Mouse (Mus musculus) liver, postnatal 0 days (tissue): Measurements from ENCODE around the gene Ssc5d. TPM values are rescaled to one million over a fixed set of nuclear protein-coding genes. Genes with fewer than 3 reads are reported as not detected.
A peak's percentile ranks its signal among the peaks of the same experiment; 100 is the strongest.

Source experiments
- ATAC-seq: fragments of 200-750 bp; cut with Nextera tagmentation; 2 replicates; pipeline ENCODE4 v1.8.0; 2017; ENCODE audit warnings: mild to moderate bottlenecking, moderate library complexity
- DNase-seq: peaks from one replicate; pipeline ENCODE4 v3.0.0-alpha.2; 2016
- H3K27ac ChIP-seq: fragments of 300-500 bp; sonication (generic); 2 replicates; pipeline ENCODE4 v1.5.1; 2014; ENCODE audit warnings: antibody characterized with exemption, moderate library complexity, mild to moderate bottlenecking, low read depth
- H3K27me3 ChIP-seq: fragments of 300-500 bp; sonication (generic); 2 replicates; pipeline ENCODE4 v1.6.1; 2014; ENCODE audit warnings: low read length, control low read depth, mixed read lengths; ENCODE audit not compliant: insufficient read depth
- H3K36me3 ChIP-seq: fragments of 300-500 bp; sonication (generic); replicated peaks from 2 replicates; pipeline ENCODE4 v1.6.1; 2014; ENCODE audit warnings: mild to moderate bottlenecking, control low read depth, low read length, moderate library complexity, mixed read lengths; ENCODE audit not compliant: insufficient read depth
- H3K4me1 ChIP-seq: fragments of 300-500 bp; sonication (generic); 2 replicates; pipeline ENCODE4 v1.6.1; 2014; ENCODE audit warnings: antibody characterized with exemption, mild to moderate bottlenecking, control low read depth; ENCODE audit not compliant: insufficient read depth
- H3K4me2 ChIP-seq: fragments of 300-500 bp; sonication (generic); 2 replicates; pipeline ENCODE4 v1.6.1; 2014; ENCODE audit warnings: low read depth, mild to moderate bottlenecking, low read length, moderate library complexity, mixed read lengths
- H3K4me3 ChIP-seq: fragments of 300-500 bp; sonication (generic); 2 replicates; pipeline ENCODE4 v1.5.1; 2014; ENCODE audit warnings: low read depth, low read length
- H3K9ac ChIP-seq: fragments of 300-500 bp; sonication (generic); replicated peaks from 2 replicates; pipeline ENCODE4 v1.6.1; 2014; ENCODE audit warnings: mild to moderate bottlenecking, moderate library complexity
- H3K9me3 ChIP-seq: fragments of 300-500 bp; sonication (generic); 2 replicates; pipeline ENCODE4 v1.6.1; 2016; ENCODE audit warnings: mild to moderate bottlenecking, control low read depth, low read length, mixed read lengths
- CTCF ChIP-seq: sonication (generic); IDR thresholded peaks from 2 replicates; pipeline ENCODE4 v1.5.1; 2016; ENCODE audit warnings: antibody characterized with exemption, low read depth
- EP300 ChIP-seq: IDR thresholded peaks from 2 replicates; pipeline ENCODE4 v1.6.1; 2016; ENCODE audit warnings: antibody characterized with exemption, low read depth, mild to moderate bottlenecking
- WGBS: fragments of 180-500 bp; shearing (Covaris S2); extraction: QIAGEN DNeasy Blood & Tissue Kit; methylation state at CpG from one replicate; pipeline ENCODE4 v1.1.7; 2014; ENCODE audit not compliant: insufficient replicate concordance; 5-methylcytosine and 5-hydroxymethylcytosine counted together
- polyA plus RNA-seq: library from polyadenylated mRNA; unstranded; fragments of >200 nt; fragmentation: Nextera tagmentation; extraction: Ambion mirVana; gene quantifications from 2 replicates; pipeline ENCODE4 v1.2.1, GENCODE M21; 2015

Gene Ssc5d
- polyA plus RNA-seq, 1 experiment from 2014 or later, result 0.06 TPM

GRCm38 (mm10) chr7:4922508-4922907 lies 3.1 kb upstream of the Ssc5d start:
- WGBS, result under 1% methylated on average over 14 of the region's 14 CpGs
- no peak for DNase-seq
- H3K36me3 ChIP-seq, result peaks cover 25% of the 10 kb centered on the region
- no peak overlapping the region; the same call in 1 of the 2 replicates for H3K4me3 ChIP-seq
- no peak overlapping the region for H3K27ac ChIP-seq
- peaks cover 23% of the 10 kb centered on the region for H3K27me3 ChIP-seq
- peak overlapping the region; percentile 55 for H3K4me2 ChIP-seq
- TF ChIP-seq EP300 (no peak), CTCF (no peak)
- peak; percentile 17; the same call in 1 of the 2 replicates for ATAC-seq
- H3K4me1 ChIP-seq, result peaks cover 15% of the 10 kb centered on the region
- H3K9ac ChIP-seq, result no peak overlapping the region
- no peaks in the 10 kb centered on the region for H3K9me3 ChIP-seq

DNA sequence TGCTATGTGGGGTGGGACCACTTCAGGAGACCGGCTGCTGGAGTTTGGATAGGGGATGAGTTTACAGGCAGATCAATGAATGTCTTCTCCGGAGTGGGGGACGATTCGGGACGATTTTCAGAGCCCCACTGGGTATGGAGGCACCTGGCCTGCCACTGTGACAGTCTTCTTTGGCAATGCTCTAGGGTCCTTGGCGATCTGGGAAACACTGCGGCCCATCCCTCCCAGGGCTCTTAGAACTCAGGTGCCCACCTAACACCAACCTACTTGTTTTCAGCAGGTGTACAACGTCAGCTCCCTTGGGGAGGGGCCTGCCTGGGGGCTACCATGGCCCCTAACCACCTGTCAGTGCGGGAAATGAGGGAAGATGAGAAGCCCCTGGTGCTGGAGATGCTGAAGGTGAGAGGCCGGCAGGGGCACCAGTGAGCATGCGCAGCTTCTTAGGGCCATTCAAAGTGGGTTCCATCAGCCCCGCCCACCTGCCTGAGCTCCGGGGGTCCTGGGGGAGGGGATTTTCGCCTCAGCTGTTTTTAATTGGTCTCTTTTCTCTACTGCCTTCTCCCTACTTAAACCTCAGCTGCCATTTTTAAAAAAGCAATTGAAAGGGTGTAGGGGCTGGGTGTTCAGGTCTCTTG lies 2.5 kb upstream of the Ssc5d start:
- ATAC-seq, result no peak
- no peak for DNase-seq
- H3K27me3 ChIP-seq, result peaks cover 23% of the 10 kb centered on the region
- H3K4me2 ChIP-seq, result peak overlapping the region; percentile 55
- no peak overlapping the region; the same call in 1 of the 2 replicates for H3K4me3 ChIP-seq
- no peaks in the 10 kb centered on the region for H3K9me3 ChIP-seq
- no peak overlapping the region for H3K9ac ChIP-seq
- peak; percentile 31; the same call in 1 of the 2 replicates for TF ChIP-seq CTCF
- TF ChIP-seq EP300, result no peak
- peaks cover 15% of the 10 kb centered on the region for H3K4me1 ChIP-seq
- H3K36me3 ChIP-seq, result peaks cover 20% of the 10 kb centered on the region
- no peak overlapping the region for H3K27ac ChIP-seq
- 3% methylated on average over 14 of the region's 14 CpGs for WGBS

- Histone ChIP-seq H3K9me3 (no peaks in the 10 kb centered on the region), H3K9ac (peak overlapping the region; percentile 34; the same call in 1 of the 2 replicates), H3K4me2 (peak overlapping the region; percentile 6; the same call in 1 of the 2 replicates), H3K4me3 (0 out of 2 replicates have a peak overlapping the region, but pooled peaks have one; percentile 13), H3K27ac (no peak overlapping the region), H3K27me3 (peaks cover 23% of the 10 kb centered on the region), H3K36me3 (peaks cover 16% of the 10 kb centered on the region), H3K4me1 (peaks cover 15% of the 10 kb centered on the region)
- TF ChIP-seq CTCF, result peak; percentile 45
- TF ChIP-seq EP300, result no peak
- 7% methylated on average over 37 of the region's 37 CpGs for whole genome bisulfite sequencing
- ATAC-seq (peak; percentile 33; the same call in 1 of the 2 replicates), DNase-seq (no peak)
Measured at GRCm38 (mm10) chr7:4923586-4924364, 1.8 kb upstream of the Ssc5d start.

DNA sequence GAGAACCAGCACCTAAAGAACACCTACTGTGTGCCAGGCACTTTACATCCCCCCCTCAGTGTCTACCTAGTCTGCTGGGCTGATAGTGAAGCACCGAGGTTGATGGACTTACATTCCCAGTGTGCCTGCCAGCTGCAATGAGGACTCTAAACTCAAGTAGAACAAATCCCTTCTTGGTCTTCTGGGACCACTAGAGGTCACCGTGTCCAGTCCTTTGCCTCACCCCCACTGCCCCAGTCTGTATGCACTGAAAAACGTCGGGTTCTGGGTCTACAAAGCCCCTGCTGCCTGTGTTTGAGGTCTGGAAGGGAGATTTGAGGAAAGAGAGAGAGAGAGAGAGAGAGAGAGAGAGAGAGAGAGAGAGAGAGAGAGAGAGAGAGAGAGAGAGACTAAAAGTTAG lies 1.1 kb upstream of the Ssc5d start:
- Histone ChIP-seq H3K4me1 (peaks cover 15% of the 10 kb centered on the region), H3K27me3 (peaks cover 23% of the 10 kb centered on the region)

DNA sequence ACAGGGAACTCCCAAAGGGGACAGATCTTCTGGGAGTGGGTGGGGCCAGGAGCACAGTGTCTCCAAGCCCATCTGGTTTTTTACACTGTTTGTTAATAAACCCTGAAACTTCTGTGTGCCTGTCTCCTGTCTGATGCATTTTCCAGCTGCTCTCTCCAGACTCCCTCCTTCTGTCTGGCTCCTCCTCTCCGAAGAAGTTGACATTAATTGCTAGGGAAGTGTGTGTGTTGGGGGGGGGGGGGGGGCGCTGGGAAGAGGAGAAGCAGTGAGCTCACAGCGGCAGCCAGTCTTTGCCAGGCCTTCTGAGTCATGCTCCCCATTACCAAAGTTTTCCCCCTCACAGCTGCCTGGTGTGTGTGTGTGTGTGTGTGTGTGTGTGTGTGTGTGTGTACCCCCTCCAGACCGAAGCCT lies 689 bp upstream of the Ssc5d start:
- DNase-seq (no peak), ATAC-seq (no peak)
- Histone ChIP-seq H3K9me3 (no peaks in the 10 kb centered on the region), H3K27me3 (peaks cover 23% of the 10 kb centered on the region), H3K36me3 (peaks cover 6% of the 10 kb centered on the region; the same call in 1 of the 2 replicates), H3K27ac (no peak overlapping the region), H3K4me1 (peaks cover 15% of the 10 kb centered on the region), H3K4me3 (no peak overlapping the region), H3K9ac (no peak overlapping the region), H3K4me2 (no peak overlapping the region)
- 14% methylated on average over 3 of the region's 4 CpGs for WGBS
- TF ChIP-seq EP300 (no peak), CTCF (no peak)

More for the DNA sequence above, 1.1 kb upstream of the Ssc5d start:
- Histone ChIP-seq H3K9ac (no peak overlapping the region), H3K27ac (no peak overlapping the region), H3K36me3 (peaks cover 10% of the 10 kb centered on the region), H3K9me3 (no peaks in the 10 kb centered on the region), H3K4me3 (no peak overlapping the region), H3K4me2 (no peak overlapping the region)
- no peak for DNase-seq
- TF ChIP-seq CTCF, result no peak
- TF ChIP-seq EP300, result no peak
- ATAC-seq, result no peak
- 5% methylated on average over 4 of the region's 4 CpGs for WGBS

DNA sequence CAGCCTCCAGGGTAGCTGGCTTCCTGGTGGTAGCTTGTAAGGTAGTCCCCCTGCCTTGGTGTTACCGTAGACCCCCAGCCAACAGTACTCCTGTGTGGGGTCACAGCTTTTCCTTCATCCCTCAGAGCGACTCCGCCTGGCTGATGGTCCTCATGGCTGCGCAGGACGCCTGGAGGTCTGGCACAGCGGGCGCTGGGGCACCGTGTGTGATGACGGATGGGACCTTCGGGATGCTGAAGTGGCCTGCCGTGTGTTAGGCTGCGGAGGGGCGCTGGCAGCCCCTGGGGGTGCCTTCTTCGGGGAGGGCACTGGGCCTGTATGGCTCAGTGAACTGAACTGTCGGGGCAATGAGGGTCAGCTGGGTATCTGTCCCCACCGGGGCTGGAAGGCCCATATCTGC lies 1.3 kb downstream of the Ssc5d start:
- Histone ChIP-seq H3K4me2 (no peak overlapping the region), H3K4me3 (no peak overlapping the region), H3K9ac (no peak overlapping the region), H3K36me3 (no peaks in the 10 kb centered on the region), H3K27me3 (peaks cover 23% of the 10 kb centered on the region), H3K9me3 (no peaks in the 10 kb centered on the region), H3K4me1 (peaks cover 15% of the 10 kb centered on the region), H3K27ac (no peak overlapping the region)
- ATAC-seq, result no peak
- WGBS, result 70% methylated on average over 15 of the region's 16 CpGs
- TF ChIP-seq CTCF (no peak), EP300 (no peak)
- DNase-seq, result no peak
